Mouse (Mus musculus) myocyte (in vitro differentiated cells): Measurements from ENCODE around the gene 2010300C02Rik. TPM values are rescaled to one million over a fixed set of nuclear protein-coding genes. Genes with fewer than 3 reads are reported as not detected.

Experiments
- H3K27me3 ChIP-seq: one replicate; pipeline ENCODE4 v1.6.1; 2011; ENCODE audit not compliant: control insufficient read depth, insufficient read depth, insufficient read length
- H3K36me3 ChIP-seq: one replicate; pipeline ENCODE4 v1.6.1; 2011; ENCODE audit not compliant: control insufficient read depth, insufficient read depth
- H3K4me2 ChIP-seq: one replicate; pipeline ENCODE4 v1.6.1; 2011; ENCODE audit warnings: low read depth, control low read depth
- H3K4me3 ChIP-seq: one replicate; pipeline ENCODE4 v1.5.1; 2011; ENCODE audit warnings: mild to moderate bottlenecking, control low read depth, moderate library complexity
- H3K79me2 ChIP-seq: one replicate; pipeline ENCODE4 v1.6.1; 2011; ENCODE audit not compliant: control insufficient read depth, insufficient read depth
- H3ac ChIP-seq: one replicate; pipeline ENCODE4 v1.6.1; 2011; ENCODE audit not compliant: control insufficient read depth, insufficient read length
- CEBPB ChIP-seq: IDR thresholded peaks from 2 replicates; pipeline ENCODE4 v1.6.1; 2011; ENCODE audit warnings: mild to moderate bottlenecking, moderate library complexity; ENCODE audit not compliant: poor library complexity, insufficient read depth, severe bottlenecking
- E2F4 ChIP-seq: IDR thresholded peaks from one replicate; pipeline ENCODE4 v1.6.1; 2011; ENCODE audit warnings: mild to moderate bottlenecking, control low read depth, moderate library complexity; ENCODE audit not compliant: insufficient read depth
- MAX ChIP-seq: IDR thresholded peaks from one replicate; pipeline ENCODE4 v1.6.1; 2011; ENCODE audit warnings: low read depth, mild to moderate bottlenecking, control low read depth
- MYOD1 ChIP-seq, 3 experiments: IDR thresholded peaks; one replicate each; pipeline ENCODE4 v1.6.1; 2011; ENCODE audit warnings: control low read depth in 2 of 3, low read depth in 2 of 3, mild to moderate bottlenecking in 2 of 3, moderate library complexity in 1 of 3; ENCODE audit not compliant: insufficient read length in 2 of 3, control insufficient read depth in 1 of 3
- MYOG ChIP-seq, 3 experiments: IDR thresholded peaks; one replicate each; pipeline ENCODE4 v1.6.1; 2011; ENCODE audit warnings: control low read depth in 2 of 3, low read depth in 2 of 3, mild to moderate bottlenecking in 2 of 3; ENCODE audit not compliant: insufficient read length in 2 of 3, control insufficient read depth in 1 of 3, insufficient read depth in 1 of 3
- POLR2A ChIP-seq: IDR thresholded peaks from one replicate; pipeline ENCODE4 v1.6.1; 2011; ENCODE audit warnings: low read depth, mild to moderate bottlenecking, control low read depth, moderate library complexity; ENCODE audit not compliant: insufficient read length
- POLR2AphosphoS2 ChIP-seq: IDR thresholded peaks from one replicate; pipeline ENCODE4 v1.6.1; 2011; ENCODE audit warnings: low read depth, control low read depth; ENCODE audit not compliant: insufficient read length
- REST ChIP-seq: IDR thresholded peaks from one replicate; pipeline ENCODE4 v1.6.1; 2011; ENCODE audit warnings: mild to moderate bottlenecking, control low read depth, moderate library complexity; ENCODE audit not compliant: insufficient read depth, insufficient read length
- SRF ChIP-seq: IDR thresholded peaks from one replicate; pipeline ENCODE4 v1.6.1; 2011; ENCODE audit warnings: low read depth; ENCODE audit not compliant: control insufficient read depth, insufficient read length
- TCF12 ChIP-seq: IDR thresholded peaks from one replicate; pipeline ENCODE4 v1.6.1; 2011; ENCODE audit warnings: mild to moderate bottlenecking, control low read depth; ENCODE audit not compliant: poor library complexity, insufficient read depth, severe bottlenecking
- TCF3 ChIP-seq: IDR thresholded peaks from one replicate; pipeline ENCODE4 v1.6.1; 2011; ENCODE audit warnings: low read depth, control low read depth; ENCODE audit not compliant: insufficient read length
- USF1 ChIP-seq: IDR thresholded peaks from one replicate; pipeline ENCODE4 v1.6.1; 2011; ENCODE audit warnings: low read depth, mild to moderate bottlenecking, control low read depth, moderate library complexity
- polyA plus RNA-seq: library from polyadenylated mRNA; unstranded; fragments of >200 nt; fragmentation: generic; extraction: Trizol; gene quantifications from one replicate; pipeline ENCODE4 v1.2.1, GENCODE M21; 2012; ENCODE audit warnings: missing spikeins

Gene 2010300C02Rik
- polyA plus RNA-seq, 1 experiment, result not detected

DNA sequence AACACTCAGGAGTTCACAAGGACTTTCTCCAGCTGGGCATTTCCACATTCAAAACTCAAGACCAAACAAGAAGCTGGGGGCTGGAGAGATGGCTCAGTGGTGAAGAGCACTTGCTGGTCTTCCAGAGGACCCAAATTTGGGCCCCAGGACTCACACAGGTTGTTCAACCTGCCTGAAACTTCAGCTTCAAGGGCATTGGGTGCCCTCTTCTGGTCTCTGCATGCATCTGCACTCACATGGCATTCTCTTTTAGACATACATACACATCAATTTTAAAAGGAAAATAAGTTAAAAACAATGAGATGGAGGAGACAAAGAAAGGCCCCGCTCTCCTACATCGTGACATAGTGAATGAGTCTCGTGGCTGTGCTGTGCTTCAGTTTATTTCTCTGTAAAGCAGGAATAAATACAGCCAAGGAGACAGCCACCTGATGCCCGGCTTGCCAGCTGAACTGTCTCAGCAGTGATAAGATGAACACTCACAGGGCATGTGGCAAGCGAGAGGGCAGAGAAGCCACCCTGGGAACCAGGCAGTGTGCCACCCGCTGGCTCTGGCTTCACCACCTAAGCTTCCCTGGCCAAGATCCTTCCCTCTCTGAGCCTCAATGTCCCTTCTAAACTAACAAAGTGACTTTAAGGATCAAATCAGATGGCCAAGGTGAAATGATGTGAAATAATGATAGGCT, 11.5 kb downstream of the 2010300C02Rik start:
- H3K36me3 ChIP-seq, result no peaks in the 10 kb centered on the region
- H3K4me2 ChIP-seq, result no peak overlapping the region
- no peaks in the 10 kb centered on the region for H3K79me2 ChIP-seq
- TF ChIP-seq POLR2A (no peak), MAX (no peak), SRF (no peak), POLR2AphosphoS2 (no peak), TCF3 (no peak)
- no peak overlapping the region for H3K4me3 ChIP-seq
- no peaks in the 10 kb centered on the region for H3K27me3 ChIP-seq
- H3ac ChIP-seq, result no peak overlapping the region

DNA sequence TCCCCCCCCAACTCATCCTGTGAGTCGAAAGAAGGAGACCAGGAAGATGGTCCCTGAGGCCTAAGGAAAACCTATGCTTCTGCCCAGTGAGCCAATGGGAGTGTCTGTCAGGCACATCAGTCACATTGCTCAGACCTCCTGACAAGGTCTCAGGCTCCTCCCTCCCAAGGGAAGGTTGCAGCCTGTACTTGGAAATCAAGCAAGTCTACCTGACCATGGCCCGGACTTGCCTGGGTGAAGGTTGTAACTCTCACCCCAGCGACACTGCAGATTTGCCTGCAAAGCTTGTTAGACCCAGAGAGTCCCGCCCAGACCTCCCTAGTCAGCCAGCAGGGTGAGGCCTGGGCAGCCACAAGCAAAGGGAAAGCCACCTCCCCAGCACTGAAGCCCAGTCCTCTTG, 17.6 kb downstream of the 2010300C02Rik start:
- Histone ChIP-seq H3K4me2 (no peak overlapping the region), H3ac (no peak overlapping the region), H3K27me3 (no peaks in the 10 kb centered on the region), H3K79me2 (no peaks in the 10 kb centered on the region), H3K4me3 (no peak overlapping the region), H3K36me3 (no peaks in the 10 kb centered on the region)
- TF ChIP-seq POLR2AphosphoS2 (no peak), SRF (no peak)

DNA sequence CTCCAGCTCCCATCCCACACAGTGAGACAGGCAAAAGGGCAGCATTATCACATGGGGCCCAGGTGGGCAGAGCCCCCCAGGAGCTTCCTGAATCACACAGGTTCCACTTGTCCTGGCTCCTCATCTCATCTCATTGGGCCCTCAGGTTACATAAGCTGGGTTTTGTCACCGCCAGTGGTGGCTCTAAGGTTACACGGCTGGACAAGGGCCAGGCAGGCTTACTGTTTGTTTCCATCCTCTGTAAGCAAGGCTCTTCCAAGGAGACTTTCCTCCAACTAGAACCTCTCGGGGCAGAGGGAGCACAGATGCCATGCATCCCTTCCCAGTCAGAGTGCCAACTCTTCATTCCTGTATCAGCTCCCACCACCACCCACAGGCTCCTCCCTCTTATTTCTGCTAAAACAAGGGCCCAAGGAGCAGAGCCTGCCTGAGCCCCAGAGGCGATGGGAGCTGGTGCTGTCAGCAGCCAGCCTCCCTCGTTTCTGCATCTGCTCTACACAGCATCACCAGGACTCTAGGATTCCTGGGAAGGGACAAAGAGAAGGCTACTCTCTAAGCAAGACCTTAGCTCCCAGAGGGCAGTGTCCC, 20.9 kb downstream of the 2010300C02Rik start:
- TF ChIP-seq E2F4 (no peak), SRF (no peak), MYOG (IDR thresholded peaks at IDR 0.05; ENCODE audit: control insufficient read depth in 1 of 3, insufficient read depth in 1 of 3, insufficient read length in 2 of 3, low read depth in 2 of 3) (no peak), USF1 (no peak), POLR2A (no peak), MYOD1 (IDR thresholded peaks at IDR 0.05; ENCODE audit: control insufficient read depth in 1 of 3, insufficient read length in 2 of 3, low read depth in 2 of 3) (no peak), TCF12 (no peak), POLR2AphosphoS2 (no peak), TCF3 (no peak), REST (no peak), CEBPB (no peak)

DNA sequence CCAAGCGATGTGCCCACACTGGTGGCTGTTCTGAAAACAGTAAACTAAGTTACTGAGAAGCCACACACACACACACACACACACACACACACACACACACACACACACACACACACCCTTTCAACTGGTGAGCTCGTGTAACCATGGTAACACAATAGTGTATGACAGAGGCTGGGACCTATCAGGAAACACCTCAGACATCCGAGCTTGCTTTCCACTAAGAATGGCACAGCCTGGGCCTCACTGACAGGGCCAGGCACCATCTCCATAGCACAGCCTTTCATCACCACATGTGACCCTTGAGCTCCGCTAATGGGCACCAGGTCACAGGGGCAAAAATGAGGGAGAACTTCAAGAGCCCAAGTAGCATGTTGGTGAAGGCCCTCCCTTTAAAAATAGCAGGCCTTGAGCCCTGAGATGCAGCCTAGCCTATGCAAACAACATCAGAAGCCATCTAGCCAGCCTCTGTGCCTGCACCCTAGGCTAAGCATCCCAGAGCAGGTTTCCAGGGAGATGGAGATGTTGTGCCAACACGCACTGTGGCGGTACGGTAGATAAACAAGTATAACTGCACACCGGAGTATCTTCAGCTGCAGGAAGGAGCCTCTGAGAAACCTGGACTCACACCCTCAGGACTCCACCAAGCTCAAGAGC, 21.6 kb downstream of the 2010300C02Rik start:
- Histone ChIP-seq H3K4me2 (no peak overlapping the region), H3K79me2 (no peaks in the 10 kb centered on the region), H3ac (no peak overlapping the region), H3K36me3 (no peaks in the 10 kb centered on the region), H3K4me3 (no peak overlapping the region), H3K27me3 (no peaks in the 10 kb centered on the region)
- no peak for TF ChIP-seq E2F4
- TF ChIP-seq POLR2A, result no peak
- TF ChIP-seq MAX, result no peak
- no peak for TF ChIP-seq TCF3
- no peak for TF ChIP-seq TCF12
- TF ChIP-seq SRF, result no peak

More for the DNA sequence above, 20.9 kb downstream of the 2010300C02Rik start:
- H3ac ChIP-seq, result no peak overlapping the region
- H3K27me3 ChIP-seq, result no peaks in the 10 kb centered on the region
- no peaks in the 10 kb centered on the region for H3K36me3 ChIP-seq
- H3K4me2 ChIP-seq, result no peak overlapping the region
- no peak overlapping the region for H3K4me3 ChIP-seq
- H3K79me2 ChIP-seq, result no peaks in the 10 kb centered on the region

DNA sequence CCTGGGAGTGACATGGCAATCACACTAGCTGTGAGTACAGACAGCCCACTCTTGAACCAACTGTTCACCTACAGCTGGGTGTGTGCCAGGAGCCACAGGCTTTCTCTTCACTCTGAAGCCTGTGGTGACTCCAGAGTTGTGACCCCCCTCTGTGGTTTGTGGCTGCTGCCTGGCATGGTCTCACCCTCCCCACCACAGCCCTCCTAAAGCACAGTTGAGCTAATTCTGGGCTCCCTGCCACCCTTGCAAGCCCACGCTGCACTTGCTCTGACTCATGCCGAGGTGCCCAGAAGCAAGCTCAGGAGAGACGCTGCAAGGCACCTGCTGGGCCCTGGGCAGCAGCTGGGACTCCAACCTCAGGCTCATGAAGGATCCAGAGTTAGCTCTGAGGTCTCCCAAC, 23.0 kb downstream of the 2010300C02Rik start:
- no peak overlapping the region for H3ac ChIP-seq
- no peaks in the 10 kb centered on the region for H3K79me2 ChIP-seq
- H3K27me3 ChIP-seq, result no peaks in the 10 kb centered on the region
- no peak overlapping the region for H3K4me2 ChIP-seq
- TF ChIP-seq MYOD1 (IDR thresholded peaks at IDR 0.05; ENCODE audit: control insufficient read depth in 1 of 3, insufficient read length in 2 of 3, low read depth in 2 of 3) (peak in 2 of 3 experiments; percentile 66 to 87), MYOG (IDR thresholded peaks at IDR 0.05; ENCODE audit: control insufficient read depth in 1 of 3, insufficient read depth in 1 of 3, insufficient read length in 2 of 3, low read depth in 2 of 3) (peak in 2 of 3 experiments; percentile 40 to 85), POLR2AphosphoS2 (no peak), MAX (no peak), TCF12 (peak; percentile 24), CEBPB (no peak), TCF3 (peak; percentile 58), USF1 (no peak), E2F4 (no peak)
- H3K4me3 ChIP-seq, result no peak overlapping the region
- H3K36me3 ChIP-seq, result no peaks in the 10 kb centered on the region
